ENCODE assay signal across 13 mouse cellular contexts in genomic region chr1:127959312-127959718, GRCm38 (mm10).
DNase-seq lines count a peak whose midpoint lies in the region; ATAC-seq and TF ChIP-seq lines count a peak whose summit lies in the region.
"Had no signal": no experiment of that assay in that cellular context is flagged by ENCODE, and none has a peak within 500 bp of the region (broad histone marks: within the 10 kb centered on the region; RNA-seq: fewer than 3 reads in every experiment).

No protein-coding gene starts in this region.

- no peak for TF ChIP-seq CTCF in stomach, postnatal 0 days (IDR thresholded peaks at IDR 0.05; ENCODE audit: low read depth)

- peaks cover 11% of the 10 kb centered on the region for H3K4me1 ChIP-seq in heart, embryonic 15.5 days (replicated peaks)
- no peaks in the 10 kb centered on the region for H3K4me1 ChIP-seq in stomach, embryonic 16.5 days (ENCODE audit: control insufficient read depth, insufficient read depth, low read length)
- H3K4me1 ChIP-seq in stomach, postnatal 0 days (replicated peaks; ENCODE audit: control insufficient read depth, insufficient read depth), result no peaks in the 10 kb centered on the region
- H3K4me1 ChIP-seq in hindbrain, embryonic 15.5 days (replicated peaks), result peaks cover 14% of the 10 kb centered on the region

- ATAC-seq in heart, embryonic 15.5 days (replicated peaks; ENCODE audit: insufficient number of reproducible peaks, insufficient read depth, low FRiP score, low read depth), result no peak; the same call in 1 of the 2 replicates
- ATAC-seq in stomach, embryonic 16.5 days (ENCODE audit: insufficient read depth, low FRiP score), result no peak
- no peak for ATAC-seq in stomach, postnatal 0 days (ENCODE audit: low FRiP score, low TSS enrichment)
- peak; percentile 62; the same call in 1 of the 2 replicates for ATAC-seq in hindbrain, embryonic 15.5 days (ENCODE audit: low FRiP score, low read depth)
- ATAC-seq: inflammation-experienced regulatory T-cells, adult 6 months had no signal

- no peak overlapping the region for H3K9ac ChIP-seq in heart, embryonic 15.5 days
- H3K9ac ChIP-seq in stomach, embryonic 16.5 days (ENCODE audit: low read length), result no peak overlapping the region
- H3K9ac ChIP-seq in stomach, postnatal 0 days (ENCODE audit: low read length), result no peak overlapping the region
- no peak overlapping the region for H3K9ac ChIP-seq in hindbrain, embryonic 15.5 days

- no peak for TF ChIP-seq EP300 in stomach, postnatal 0 days (optimal IDR thresholded peaks at IDR 0.05)

- no peaks in the 10 kb centered on the region for H3K36me3 ChIP-seq in heart, embryonic 15.5 days
- H3K36me3 ChIP-seq in stomach, embryonic 16.5 days (ENCODE audit: control insufficient read depth, insufficient read depth, low read length), result no peaks in the 10 kb centered on the region
- H3K36me3 ChIP-seq in stomach, postnatal 0 days (ENCODE audit: control insufficient read depth, insufficient read depth, low read length), result no peaks in the 10 kb centered on the region
- no peaks in the 10 kb centered on the region for H3K36me3 ChIP-seq in hindbrain, embryonic 15.5 days

- H3K9me3 ChIP-seq in heart, embryonic 15.5 days (replicated peaks), result no peaks in the 10 kb centered on the region
- H3K9me3 ChIP-seq in stomach, embryonic 16.5 days (replicated peaks; ENCODE audit: control insufficient read depth, low read length), result no peaks in the 10 kb centered on the region
- H3K9me3 ChIP-seq in stomach, postnatal 0 days (ENCODE audit: control insufficient read depth, low read length), result no peaks in the 10 kb centered on the region
- no peaks in the 10 kb centered on the region for H3K9me3 ChIP-seq in hindbrain, embryonic 15.5 days

- H3K27me3 ChIP-seq in heart, embryonic 15.5 days, result no peaks in the 10 kb centered on the region
- H3K27me3 ChIP-seq in stomach, embryonic 16.5 days (ENCODE audit: control insufficient read depth, insufficient read depth, low read length), result no peaks in the 10 kb centered on the region
- H3K27me3 ChIP-seq in stomach, postnatal 0 days (ENCODE audit: control insufficient read depth, insufficient read depth, low read length), result no peaks in the 10 kb centered on the region
- no peaks in the 10 kb centered on the region for H3K27me3 ChIP-seq in hindbrain, embryonic 15.5 days

- H3K4me2 ChIP-seq in heart, embryonic 15.5 days, result peak overlapping the region; percentile 17; the same call in 1 of the 2 replicates
- H3K4me2 ChIP-seq in stomach, embryonic 16.5 days (ENCODE audit: low read depth, low read length), result no peak overlapping the region
- no peak overlapping the region for H3K4me2 ChIP-seq in stomach, postnatal 0 days (replicated peaks; ENCODE audit: low read depth)
- 0 out of 2 replicates have a peak overlapping the region, but pooled peaks have one; percentile 14 for H3K4me2 ChIP-seq in hindbrain, embryonic 15.5 days

- DNase-seq in heart, adult 8-10 months (ENCODE audit: low spot score), result no peak
- DNase-seq in stomach, postnatal 0 days (ENCODE audit: low spot score), result no peak
- no peak for DNase-seq in thymus, postnatal 25 days
- DNase-seq in adrenal gland, adult 8-10 months, result no peak
- no peak for DNase-seq in embryo, embryonic 10 days (ENCODE audit: low spot score)
- DNase-seq: adrenal gland, postnatal 25 days; cerebellum, postnatal 36 days; layer of hippocampus, postnatal 36 days; liver had no signal

- H3K4me3 ChIP-seq in heart, embryonic 15.5 days, result no peak overlapping the region
- H3K4me3 ChIP-seq in stomach, embryonic 16.5 days (replicated peaks; ENCODE audit: low read length), result no peak overlapping the region
- H3K4me3 ChIP-seq in stomach, postnatal 0 days (ENCODE audit: low read depth, low read length), result no peak overlapping the region
- no peak overlapping the region for H3K4me3 ChIP-seq in hindbrain, embryonic 15.5 days

- H3K27ac ChIP-seq in heart, embryonic 15.5 days, result peak overlapping the region; percentile 44
- peak overlapping the region; percentile 5; the same call in 1 of the 2 replicates for H3K27ac ChIP-seq in stomach, embryonic 16.5 days (ENCODE audit: low read length)
- H3K27ac ChIP-seq in stomach, postnatal 0 days (replicated peaks), result no peak overlapping the region
- H3K27ac ChIP-seq in hindbrain, embryonic 15.5 days (replicated peaks), result peak overlapping the region; percentile 60

- 36% methylated on average over 7 of the region's 7 CpGs for WGBS in heart, embryonic 15.5 days
- 42% methylated on average over 7 of the region's 7 CpGs for WGBS in stomach, embryonic 16.5 days
- WGBS in stomach, postnatal 0 days, result 49% methylated on average over 7 of the region's 7 CpGs
- WGBS in hindbrain, embryonic 15.5 days, result 22% methylated on average over 7 of the region's 7 CpGs

Comparison
In these comparisons a context has a peak if more than half of its experiments do, and no peak if none do; other contexts are left out.
1. H3K4me2 ChIP-seq: peak in heart, embryonic 15.5 days (single experiment) and hindbrain, embryonic 15.5 days (single experiment); none in stomach, embryonic 16.5 days (single experiment) and stomach, postnatal 0 days (single experiment).